Mouse (Mus musculus): ENCODE measurements around the gene Mcfd2.
"Not testable (repeated sequence)": the region's sequence is repeated elsewhere in the genome, so short reads cannot be mapped to it uniquely, and the experiment has no call there.

Gene Mcfd2

DNA sequence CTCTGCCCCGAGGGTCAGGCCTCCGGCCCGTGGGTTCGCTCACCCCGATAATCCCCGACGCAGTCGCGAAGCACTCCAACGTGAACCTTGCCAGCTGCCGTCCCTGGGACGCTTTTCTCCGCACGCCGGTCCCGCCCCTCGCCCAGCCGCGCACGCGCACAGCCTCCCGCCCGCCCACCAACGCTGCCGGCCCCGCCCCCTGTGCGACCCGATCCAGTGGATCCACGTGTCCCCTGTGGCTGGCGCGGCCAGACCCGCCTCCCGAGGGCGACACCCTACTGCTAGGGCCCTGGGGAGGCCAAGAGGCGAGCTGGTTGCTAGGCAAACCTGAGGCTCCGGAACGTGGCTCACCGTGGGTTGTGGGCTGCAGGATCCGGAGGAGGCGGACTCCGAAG is at the start of gene Mcfd2:
Gene Mcfd2, minus strand, starts transcription at position 144 of the 395 bp plus-strand sequence.
- DNase-seq (ENCODE audit: extremely low read depth, low read depth), result peak; percentile 75

DNA sequence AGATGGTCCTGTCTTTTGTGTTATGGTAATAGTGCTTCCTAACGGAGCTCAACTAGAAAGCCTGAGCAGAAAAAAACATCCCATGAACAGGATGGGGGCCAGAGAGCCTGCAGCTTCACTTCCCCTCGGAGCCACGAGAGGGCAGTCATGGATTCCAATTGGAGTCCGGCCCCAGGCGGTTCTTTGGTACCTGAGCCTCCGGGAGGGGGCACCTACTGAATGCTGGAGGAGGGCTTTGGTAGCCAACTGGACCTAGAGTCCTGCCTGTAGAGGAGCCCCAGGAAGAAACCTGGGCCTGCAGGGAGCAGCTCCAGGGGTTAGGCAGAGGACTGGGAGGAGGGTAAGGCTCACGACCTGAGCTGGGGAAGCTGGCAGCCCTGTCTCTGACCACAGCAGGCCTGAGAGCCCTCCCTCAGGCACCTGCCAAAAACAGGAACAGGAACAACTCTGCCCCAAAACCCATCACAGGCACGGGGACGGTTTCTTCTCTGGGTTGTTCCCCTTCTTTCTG is 49.3 kb upstream of the Mcfd2 start:
- peak; percentile 76 for DNase-seq (ENCODE audit: extremely low read depth, low read depth)

DNA sequence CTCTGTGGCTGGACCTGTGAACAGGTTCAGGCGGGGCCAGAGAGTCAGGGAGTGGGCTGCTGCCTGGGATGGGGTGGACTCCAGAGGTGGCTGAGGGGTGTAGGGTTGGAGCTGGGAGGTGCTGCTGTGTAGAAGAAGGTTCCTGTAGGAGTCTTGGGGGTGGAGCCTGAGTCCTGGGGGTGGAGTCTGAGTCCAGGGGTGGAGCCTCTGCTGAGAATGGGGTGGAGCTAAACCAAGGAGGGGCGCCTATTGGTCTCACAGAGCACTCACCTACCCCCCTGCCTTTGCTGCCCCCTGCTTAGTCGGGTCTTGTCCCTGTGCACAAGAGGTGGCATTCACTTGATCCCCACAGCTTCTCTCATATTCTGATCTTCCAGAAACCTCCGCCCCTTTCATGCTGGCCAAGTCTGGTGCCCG is 48.8 kb upstream of the Mcfd2 start:
- DNase-seq (ENCODE audit: extremely low read depth, low read depth), result peak; percentile 23

DNA sequence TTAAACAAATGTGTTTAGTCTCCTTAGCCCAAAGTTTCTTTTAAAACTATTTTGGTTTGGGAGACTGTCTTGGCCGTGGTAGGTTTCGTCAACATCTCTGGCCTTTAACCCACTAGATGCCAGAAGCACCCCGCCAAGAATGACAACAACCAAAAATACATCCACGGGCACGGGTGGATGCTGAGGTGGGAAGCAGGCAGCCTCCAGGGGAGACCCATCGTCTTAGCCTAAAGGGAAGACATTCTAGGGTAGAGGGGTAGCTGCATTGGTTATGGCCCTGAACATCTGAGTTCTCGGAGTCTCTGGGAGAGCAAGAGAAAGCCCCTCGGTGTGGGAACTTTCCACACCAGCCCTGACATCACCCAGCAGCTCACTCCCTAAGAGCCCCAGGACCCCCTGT is 48.4 kb upstream of the Mcfd2 start:
- no peak for DNase-seq (ENCODE audit: extremely low read depth, low read depth)

DNA sequence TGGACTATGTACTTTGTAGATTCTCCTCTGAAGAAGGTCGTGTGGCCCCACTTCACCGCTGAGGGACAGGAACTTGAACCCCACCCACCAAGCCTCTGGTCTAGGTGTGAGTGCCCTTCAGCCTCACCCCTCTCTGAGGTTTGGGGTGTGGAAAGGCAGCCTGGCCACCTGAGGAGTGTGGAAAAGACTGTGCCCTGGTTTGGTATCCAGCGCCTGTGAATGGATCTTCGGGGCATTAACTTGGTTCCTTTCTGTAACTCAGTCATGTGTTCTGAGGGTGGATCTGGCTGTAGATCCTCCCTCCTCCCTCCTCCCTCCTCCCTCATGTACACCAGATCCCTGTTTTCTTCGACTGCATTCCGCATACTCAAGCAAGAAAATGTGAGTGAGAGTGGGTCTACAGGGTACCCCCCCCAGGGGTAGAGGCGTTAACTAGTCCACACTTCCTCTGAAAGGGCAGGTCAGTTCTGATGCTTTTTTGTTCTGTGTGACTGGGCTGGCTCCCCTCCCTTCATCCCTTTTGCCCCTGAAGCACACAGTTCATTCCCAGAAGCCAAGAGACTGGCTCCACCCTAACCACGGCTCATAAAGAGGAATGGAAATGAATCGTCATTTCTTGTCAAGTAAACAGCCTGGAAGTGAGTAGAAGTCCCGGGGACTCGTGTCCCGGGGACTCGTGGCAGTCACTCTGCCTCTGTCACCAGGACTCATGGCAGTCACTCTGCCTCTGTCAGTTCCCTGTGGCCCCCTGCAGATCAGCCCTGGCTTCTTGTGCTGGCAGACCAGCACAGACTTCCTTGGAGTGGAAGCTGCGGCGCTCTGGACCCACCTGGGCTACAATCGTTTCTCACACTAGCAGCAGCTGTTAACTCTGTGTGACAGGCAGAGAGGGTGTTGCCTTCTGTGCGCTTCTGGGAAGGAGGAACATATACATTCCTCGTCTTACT is 47.5 kb upstream of the Mcfd2 start:
- DNase-seq (ENCODE audit: extremely low read depth, low read depth), result no peak

DNA sequence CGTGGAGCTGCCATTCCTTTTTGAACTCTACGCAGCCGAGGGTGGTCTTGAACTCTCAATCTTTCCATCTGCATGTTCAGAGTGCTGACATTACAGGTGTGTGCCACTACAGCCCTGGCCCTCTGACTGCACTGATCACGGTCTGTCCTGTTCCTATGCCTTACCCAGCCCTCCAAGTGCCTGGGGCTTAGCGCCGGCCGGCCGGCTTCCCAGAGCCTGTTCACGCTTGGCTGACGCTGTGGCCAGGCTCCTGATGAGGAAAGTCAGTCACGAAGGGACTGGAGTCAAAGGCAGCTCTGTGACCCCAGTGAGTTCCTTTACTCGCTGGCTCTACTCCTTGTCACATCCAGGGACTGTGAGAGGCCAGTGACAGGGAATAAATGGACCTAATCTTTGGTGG is 46.6 kb upstream of the Mcfd2 start:
- no peak for DNase-seq (ENCODE audit: extremely low read depth, low read depth)

DNA sequence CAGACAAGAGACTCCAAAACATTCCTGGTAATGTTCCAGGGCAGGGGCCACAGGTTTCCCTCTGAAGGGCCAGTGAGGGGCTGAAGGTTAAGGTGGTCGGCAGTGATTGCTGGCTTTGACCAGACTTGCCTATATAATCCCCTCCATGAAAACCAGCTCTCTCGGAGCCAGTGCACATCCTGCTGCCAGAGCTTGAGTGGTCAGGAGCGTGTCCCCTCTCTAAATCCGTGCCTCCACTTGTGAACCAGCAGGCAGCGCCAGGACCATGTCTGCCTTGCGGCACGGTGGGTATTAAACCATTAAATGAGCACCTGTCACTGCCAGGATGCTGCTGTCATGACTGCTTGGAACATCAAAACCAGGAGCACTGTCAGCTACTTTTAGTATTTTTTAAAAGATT is 44.8 kb upstream of the Mcfd2 start:
- no peak for DNase-seq (ENCODE audit: extremely low read depth, low read depth)

DNA sequence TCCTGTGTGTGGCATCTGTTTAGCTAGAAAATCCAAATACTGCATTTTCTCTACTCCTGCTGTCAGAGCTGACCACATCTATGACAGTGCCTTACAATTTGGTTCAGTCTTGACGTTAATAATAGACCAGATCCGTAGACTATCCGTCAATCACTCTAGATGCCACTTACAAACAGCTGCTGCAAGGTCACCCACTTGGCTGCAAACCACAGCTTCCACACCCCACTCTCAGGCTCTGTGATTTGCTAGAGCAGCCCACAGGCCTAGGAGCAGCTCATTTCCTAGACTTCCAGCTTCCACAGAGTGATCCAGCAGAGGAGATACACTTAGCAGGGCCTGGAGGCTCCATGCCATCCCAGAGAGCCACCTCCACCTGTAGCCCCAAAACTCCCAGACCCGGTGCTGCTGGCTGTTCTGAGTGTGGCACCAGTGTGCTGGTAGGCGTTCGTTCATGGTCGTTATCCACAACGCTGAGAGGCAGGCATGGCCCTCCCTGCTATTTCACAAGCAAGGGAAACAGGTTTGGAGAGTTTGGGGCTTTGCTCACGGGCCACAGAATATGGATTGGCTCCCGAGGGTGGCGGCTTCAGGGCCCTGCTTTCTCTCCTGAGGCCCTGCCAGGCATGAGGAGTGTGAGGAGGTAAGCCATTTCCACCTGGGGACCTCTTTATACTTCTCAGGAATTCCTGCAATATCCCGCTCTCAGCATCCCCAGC is 43.5 kb upstream of the Mcfd2 start:
- no peak for DNase-seq (ENCODE audit: extremely low read depth, low read depth)

DNA sequence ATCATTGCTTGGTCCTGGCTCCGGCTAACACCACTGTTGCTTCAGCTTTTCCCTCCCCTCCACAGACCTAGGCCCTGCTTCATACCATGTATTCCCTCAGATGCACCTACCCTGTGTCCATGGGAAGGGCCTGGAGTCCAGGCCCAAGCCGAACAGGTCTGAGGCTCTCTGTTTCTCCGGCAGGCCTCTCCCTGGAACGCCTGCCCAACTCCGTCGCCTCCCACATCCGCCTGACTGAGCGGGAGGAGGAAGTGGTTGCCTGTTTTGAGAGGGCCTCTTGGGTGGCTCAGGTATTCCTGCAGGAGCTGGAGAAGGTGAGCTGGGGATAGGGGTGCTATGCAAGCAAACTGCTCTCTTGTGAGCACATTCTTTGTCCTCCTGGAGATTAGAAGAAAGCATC is 41.0 kb upstream of the Mcfd2 start:
- no peak for DNase-seq (ENCODE audit: extremely low read depth, low read depth)

DNA sequence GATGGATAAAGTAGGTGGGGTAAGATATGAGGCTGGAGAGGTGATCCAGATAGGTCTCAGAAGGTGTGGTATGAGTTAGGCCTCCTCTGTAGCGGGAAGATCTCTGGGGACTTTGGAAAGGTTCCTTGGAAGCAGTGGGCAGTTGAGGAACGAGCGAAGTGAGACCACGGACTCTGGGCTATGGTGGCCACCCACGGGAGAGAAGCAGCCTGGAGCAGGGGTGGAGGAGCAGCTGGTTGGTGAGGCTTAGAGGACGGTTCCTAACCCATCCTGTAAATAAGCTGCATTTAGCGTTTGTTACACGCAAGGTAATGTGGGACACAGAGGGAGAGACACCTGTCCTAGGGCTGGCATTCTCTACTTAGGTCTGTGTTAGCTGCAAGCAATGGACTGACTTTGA is 39.3 kb upstream of the Mcfd2 start:
- no peak for DNase-seq (ENCODE audit: extremely low read depth, low read depth)

DNA sequence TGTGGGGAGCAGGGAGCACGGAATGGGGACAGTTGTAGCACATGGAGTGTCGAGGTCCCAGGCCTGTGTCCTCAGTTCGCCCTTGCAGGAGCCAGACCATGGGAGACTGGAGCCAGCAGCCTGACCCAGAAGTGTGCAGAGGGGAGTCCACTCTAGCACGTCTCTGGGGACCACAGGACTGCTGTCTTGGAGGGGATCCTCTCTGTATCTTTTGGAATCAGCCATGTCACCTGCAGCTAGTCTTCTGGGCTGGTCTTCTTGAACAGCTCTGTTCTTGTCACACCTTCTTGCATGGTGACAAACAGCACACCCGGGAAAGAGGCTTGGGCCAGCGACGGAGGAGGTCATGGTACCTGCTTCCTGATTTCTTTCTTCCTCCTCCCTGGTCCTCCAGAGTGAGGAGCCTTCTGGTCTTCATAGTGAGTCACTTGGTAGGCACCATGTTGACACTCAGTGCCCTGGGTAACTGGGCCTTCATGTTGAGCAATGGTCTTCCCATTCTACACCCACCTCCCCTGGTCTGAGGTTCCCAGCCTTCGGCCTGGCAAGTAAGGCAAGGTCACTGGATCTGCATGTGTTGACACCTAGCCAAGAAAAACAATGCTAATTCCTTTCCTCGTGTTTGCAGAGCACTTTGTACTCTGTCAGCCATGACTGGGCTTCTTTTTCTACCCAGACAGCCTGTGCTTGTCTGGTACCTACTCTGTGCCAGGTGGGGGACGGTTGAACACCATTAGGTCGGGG is 38.6 kb upstream of the Mcfd2 start:
- no peak for DNase-seq (ENCODE audit: extremely low read depth, low read depth)

DNA sequence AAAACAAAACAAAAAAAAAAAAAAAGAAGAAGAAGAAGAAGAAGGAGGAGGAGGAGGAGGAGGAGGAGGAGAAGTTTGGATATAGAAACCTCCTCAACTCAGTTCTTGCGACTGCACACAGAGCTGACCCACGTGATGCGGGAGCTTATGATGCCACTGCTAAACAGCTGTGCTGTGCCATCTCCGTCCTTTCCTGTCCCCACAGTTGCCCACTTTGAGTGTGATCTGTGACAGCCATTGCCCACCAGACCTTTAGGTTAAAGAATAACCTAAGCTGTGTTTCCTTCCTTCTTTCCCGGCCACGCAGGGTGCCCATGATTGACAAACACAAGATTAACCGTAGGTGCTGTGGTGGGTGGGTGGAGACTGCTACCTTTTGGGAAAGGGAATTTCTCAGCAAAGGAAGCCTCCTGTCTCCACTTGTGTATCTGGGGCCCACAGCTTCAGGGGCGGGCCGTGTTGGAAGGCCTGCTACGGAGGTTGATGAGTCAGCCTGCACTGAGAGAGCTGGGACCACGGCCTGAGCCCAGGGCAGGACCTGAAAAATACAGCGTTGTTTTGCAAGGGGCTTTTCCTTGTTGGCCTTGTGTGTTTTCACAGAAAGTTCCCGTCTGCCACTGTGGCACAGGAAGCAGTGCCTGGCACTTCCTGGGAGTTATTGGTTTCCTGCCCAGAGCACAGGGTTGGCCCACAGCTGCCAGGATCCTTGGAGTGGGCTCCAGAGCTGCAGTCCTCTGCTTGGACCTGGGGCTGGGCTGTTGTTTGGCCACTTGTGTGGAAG is 36.5 kb upstream of the Mcfd2 start:
- peak; percentile 29 for DNase-seq (ENCODE audit: extremely low read depth, low read depth)

DNA sequence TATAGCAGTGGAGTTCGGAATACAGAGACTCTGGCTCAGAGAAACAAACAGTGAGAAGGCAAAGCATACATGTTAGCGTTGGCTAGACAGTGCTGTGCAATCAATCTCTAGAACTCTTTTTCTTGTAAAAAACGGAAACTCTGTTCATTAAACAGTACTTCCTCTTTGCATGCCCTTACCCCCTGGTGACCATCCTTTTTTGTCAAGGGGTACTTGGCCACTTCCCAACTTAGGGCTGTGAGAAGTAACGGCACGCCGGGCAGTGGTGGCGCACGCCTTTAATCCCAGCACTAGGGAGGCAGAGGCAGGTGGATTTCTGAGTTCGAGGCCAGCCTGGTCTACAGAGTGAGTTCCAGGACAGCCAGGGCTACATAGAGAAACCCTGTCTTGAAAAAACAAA is 35.9 kb upstream of the Mcfd2 start:
- DNase-seq (ENCODE audit: extremely low read depth, low read depth), result peak; percentile 84

DNA sequence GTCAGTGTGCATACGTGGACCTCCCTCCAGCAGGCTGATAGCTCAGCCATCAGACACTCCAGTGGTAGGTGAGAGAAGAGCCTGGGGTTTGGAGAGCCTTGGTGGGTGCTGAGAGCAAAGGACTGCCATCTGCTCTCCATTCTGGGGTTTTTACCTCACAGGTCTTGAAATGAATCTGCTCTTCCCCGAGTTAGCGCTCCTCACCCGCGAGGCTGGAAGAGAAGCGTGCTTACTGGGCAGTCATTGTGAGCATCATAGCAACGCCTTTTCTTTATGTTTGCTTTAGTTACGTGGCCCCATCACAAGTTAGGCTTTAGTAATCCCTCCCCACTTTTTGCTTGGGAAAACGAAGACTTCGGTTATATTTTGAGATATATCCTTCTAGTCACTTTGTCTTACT is 34.6 kb upstream of the Mcfd2 start:
- DNase-seq (ENCODE audit: extremely low read depth, low read depth), result no peak

DNA sequence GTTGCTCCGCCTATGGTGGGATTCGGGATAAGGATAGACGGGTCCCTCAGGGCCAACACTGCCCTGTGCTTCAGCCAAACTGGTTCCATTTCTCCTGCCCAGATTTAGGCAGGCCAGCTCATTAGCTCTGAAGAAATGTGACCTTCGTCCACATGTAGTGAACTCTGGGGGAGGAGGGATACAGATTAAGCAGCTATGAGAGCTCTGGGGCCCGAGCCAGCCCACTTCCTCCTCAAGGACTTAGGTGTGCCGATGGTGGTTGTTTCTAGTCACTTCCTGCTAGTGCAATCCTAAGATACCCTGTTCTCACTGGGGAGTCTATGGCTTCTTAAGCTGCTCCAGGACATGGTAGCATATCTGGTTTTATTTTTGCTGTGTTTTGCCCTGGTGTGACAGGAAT is 33.2 kb upstream of the Mcfd2 start:
- peak; percentile 49 for DNase-seq (ENCODE audit: extremely low read depth, low read depth)

DNA sequence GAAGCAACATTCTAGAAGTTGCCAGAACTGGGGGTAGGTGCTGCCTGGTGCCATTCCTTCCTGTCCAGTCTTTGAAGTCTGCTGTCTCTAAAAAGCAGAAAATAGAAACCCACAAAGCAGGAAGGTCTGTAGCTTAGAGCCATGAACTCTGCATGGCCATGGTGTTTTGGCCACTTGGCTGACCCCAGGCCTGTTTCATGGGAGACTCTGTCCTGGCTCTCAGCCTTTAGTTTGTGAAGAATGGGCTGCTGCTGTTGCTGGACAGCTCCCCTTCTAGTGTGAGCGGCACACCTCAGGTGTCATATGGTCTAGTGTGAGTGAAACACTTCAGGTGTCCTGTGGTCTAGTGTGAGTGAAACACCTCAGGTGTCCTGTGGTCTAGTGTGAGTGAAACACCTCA is 31.0 kb upstream of the Mcfd2 start:
- DNase-seq (ENCODE audit: extremely low read depth, low read depth), result not testable (repeated sequence)

DNA sequence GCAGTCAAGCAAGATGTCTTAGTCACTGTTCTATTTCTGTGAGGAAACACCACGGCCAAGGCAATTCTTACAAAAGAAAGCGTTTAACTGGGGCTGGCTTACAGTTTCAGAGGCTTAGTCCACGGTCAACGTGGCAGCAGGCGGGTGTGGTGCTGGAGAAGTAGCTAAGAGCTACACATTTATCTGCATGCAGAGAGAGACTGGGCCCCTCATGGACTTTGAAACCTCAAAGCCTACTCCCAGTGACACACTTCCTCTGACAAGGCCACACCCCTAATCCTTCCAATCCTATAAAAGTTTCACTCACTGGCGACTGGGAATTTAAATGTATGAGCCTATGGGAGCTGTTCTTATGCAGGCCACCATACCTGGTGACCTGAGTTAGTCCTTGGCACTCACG is 30.0 kb upstream of the Mcfd2 start:
- no peak for DNase-seq (ENCODE audit: extremely low read depth, low read depth)

DNA sequence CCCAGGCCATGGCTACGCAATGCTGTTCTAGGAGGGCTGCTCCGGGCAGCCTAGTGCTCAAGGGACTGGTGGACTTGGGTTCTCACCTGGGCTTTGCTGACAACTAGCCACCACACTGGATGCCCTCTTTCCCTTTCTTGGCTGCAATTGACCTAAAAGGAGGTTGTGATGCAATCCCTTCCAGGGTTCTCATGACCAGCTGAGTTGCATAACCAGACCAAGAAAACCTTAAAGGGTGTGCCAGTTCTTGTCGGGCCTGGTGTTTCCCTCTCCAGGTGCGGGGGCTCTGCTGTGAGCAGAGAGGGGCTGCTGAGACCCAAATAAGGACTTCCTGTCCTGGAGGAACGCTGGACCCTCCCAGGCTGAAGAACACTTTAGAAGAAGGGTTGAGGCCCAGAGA is 27.4 kb upstream of the Mcfd2 start:
- DNase-seq (ENCODE audit: extremely low read depth, low read depth), result no peak

DNA sequence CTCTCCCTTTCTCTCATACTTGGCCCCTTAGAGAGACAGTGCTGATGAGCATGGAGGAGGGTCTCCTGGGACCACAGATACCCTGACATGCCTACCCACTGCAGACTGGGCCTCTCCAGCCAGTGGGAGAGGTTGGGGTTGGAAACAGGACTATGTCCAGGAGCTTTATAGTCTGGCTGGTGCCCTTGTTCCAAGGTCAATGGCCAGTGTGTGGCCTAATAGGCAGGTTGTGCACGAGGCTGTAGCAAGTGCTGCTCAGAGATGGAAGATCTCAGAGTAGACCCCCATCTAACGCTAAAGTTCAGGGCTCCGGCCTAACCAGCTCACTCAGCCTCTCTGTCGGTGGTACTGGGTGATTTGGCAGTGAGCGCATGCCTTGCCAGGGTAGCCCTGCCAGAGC is 26.0 kb upstream of the Mcfd2 start:
- DNase-seq (ENCODE audit: extremely low read depth, low read depth), result no peak

DNA sequence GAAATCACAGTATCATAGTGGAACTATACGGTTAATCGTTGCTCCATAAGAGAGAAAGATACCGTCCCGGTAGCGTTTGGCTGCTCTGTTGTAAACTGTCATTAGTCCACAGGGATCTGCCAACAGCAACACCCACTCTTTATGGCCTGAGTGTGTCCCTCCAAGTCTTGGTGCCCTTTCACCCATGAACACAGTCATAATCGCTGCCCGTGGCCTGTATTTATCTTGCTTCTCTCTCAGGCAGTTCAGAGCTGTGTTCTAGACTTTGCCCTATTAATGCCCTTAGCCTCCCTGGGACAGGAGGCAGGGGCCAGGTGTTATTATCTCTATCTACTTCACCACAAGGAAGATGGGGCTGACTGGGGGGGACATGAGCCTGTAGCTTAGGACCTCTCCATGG is 25.3 kb upstream of the Mcfd2 start:
- DNase-seq (ENCODE audit: extremely low read depth, low read depth), result no peak

DNA sequence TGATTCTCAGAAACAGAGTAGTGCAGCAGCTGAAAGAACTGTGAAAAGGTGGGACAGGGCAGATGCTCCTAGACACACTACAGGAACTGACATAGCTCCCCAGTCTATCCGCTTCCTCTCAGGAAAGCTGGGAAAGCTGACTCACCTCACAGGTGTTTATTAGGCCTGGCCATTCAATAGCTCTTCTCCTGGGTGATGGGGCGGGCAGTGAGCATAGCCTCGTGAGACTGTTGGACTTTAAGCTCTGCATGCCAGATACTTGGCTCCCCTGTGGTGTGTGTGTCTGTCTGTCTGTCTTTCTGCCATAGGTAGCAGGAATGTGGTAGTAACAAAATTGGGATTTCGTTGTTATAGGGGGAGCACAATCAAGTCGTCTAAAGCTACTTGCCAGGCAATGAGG is 23.6 kb upstream of the Mcfd2 start:
- DNase-seq (ENCODE audit: extremely low read depth, low read depth), result no peak

Data from MEL-GATA-1-ER (cell line).